Mouse (Mus musculus) liver, embryonic 11.5 days (tissue): ENCODE results near the gene Ate1. TPM values are rescaled to one million over a fixed set of nuclear protein-coding genes. Genes with fewer than 3 reads are reported as not detected.

Experiments
- polyA plus RNA-seq: library from polyadenylated mRNA; unstranded; fragments of >200 nt; fragmentation: Nextera tagmentation; extraction: Ambion mirVana; gene quantifications from 2 replicates; pipeline ENCODE4 v1.2.1, GENCODE M21; 2014

Ate1 gene
- polyA plus RNA-seq, 1 experiment from 2014 or later = 51.6 TPM

Other genes with a start within 250 kb of the Ate1 start
- 175 and 190 TPM in 2 replicates for gene Nsmce4a, start 52.7 kb upstream of the Ate1 start, polyA plus RNA-seq
- gene Tacc2, start 57.1 kb upstream of the Ate1 start, polyA plus RNA-seq = 16.4 and 17.3 TPM in 2 replicates